8 mouse cellular contexts compared by ENCODE assay signal in the genomic region with DNA sequence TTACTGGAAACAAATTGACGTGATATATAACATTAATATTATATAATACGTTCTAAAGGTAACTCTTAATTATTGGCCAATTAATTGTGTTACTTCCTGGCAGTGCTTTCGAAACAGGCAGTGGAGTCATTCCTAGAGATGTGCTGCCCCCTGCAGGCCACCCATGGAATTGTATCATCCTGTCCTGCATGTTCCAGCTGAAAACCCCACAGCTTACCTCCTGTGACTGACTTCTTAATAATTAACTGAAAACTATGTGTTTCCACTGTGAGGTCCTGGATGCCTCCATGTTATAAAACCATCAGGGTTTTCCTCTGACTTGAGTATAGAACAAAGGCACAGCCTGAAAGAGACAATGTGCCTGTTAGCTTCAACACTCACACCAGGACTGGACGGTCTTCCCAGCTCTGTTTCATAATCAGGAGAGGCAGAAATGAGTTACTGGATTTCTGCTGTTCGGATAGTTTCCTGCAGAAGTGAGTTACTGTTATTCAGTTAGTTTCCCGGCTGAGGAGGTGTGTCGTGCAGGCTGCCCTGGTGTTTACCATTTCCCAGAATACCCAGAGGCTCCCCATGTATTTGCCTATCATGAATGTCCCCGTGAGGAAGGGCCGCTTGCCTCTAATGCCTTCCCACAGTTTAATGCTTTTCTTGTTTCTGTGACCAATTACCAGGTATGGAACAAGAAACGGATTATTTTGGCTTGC. TPM values are rescaled to one million over a fixed set of nuclear protein-coding genes. Genes with fewer than 3 reads are reported as not detected.
A peak's percentile ranks its signal among the peaks of the same experiment; 100 is the strongest.
DNase-seq lines count a peak whose midpoint lies in the region; ATAC-seq and TF ChIP-seq lines count a peak whose summit lies in the region.

No protein-coding gene starts in this region.

- H3K36me3 ChIP-seq in midbrain, embryonic 11.5 days (ENCODE audit: control insufficient read depth, insufficient read depth, low read length), result no peaks in the 10 kb centered on the region
- no peaks in the 10 kb centered on the region for H3K36me3 ChIP-seq in midbrain, embryonic 15.5 days (replicated peaks)
- H3K36me3 ChIP-seq in limb, embryonic 11.5 days (ENCODE audit: control insufficient read depth, insufficient read depth, low read length), result no peaks in the 10 kb centered on the region
- no peaks in the 10 kb centered on the region for H3K36me3 ChIP-seq in neural tube, embryonic 11.5 days (ENCODE audit: control insufficient read depth, insufficient read depth, low read length)
- H3K36me3 ChIP-seq in testis, adult 2 months (ENCODE audit: control insufficient read depth, insufficient read depth, low read length), result no peaks in the 10 kb centered on the region

- peaks cover 3% of the 10 kb centered on the region for H3K4me1 ChIP-seq in midbrain, embryonic 11.5 days (ENCODE audit: control insufficient read depth, insufficient read depth, low read length)
- H3K4me1 ChIP-seq in midbrain, embryonic 15.5 days, result no peaks in the 10 kb centered on the region
- H3K4me1 ChIP-seq in limb, embryonic 11.5 days (ENCODE audit: control insufficient read depth, insufficient read depth, low read length), result no peaks in the 10 kb centered on the region
- H3K4me1 ChIP-seq in neural tube, embryonic 11.5 days (ENCODE audit: control insufficient read depth, insufficient read depth, low read length), result no peaks in the 10 kb centered on the region
- peaks cover 12% of the 10 kb centered on the region for H3K4me1 ChIP-seq in testis, adult 2 months (ENCODE audit: control insufficient read depth, insufficient read depth, low read length)

- no peaks in the 10 kb centered on the region for H3K9me3 ChIP-seq in midbrain, embryonic 11.5 days (ENCODE audit: control insufficient read depth, low read length)
- no peaks in the 10 kb centered on the region for H3K9me3 ChIP-seq in midbrain, embryonic 15.5 days
- H3K9me3 ChIP-seq in limb, embryonic 11.5 days (ENCODE audit: control insufficient read depth, low read length), result no peaks in the 10 kb centered on the region
- H3K9me3 ChIP-seq in neural tube, embryonic 11.5 days (ENCODE audit: control insufficient read depth, low read length), result no peaks in the 10 kb centered on the region

- peak; percentile 93 for TF ChIP-seq CTCF in gastrocnemius, adult 2 months (IDR thresholded peaks at IDR 0.05)
- TF ChIP-seq CTCF in testis, adult 2 months (IDR thresholded peaks at IDR 0.05; ENCODE audit: control insufficient read depth, insufficient read depth, insufficient replicate concordance, low read depth, low read length), result peak; percentile 83; the same call in 1 of the 2 replicates

- peak; percentile 95 for DNase-seq in midbrain, embryonic 11.5 days (ENCODE audit: low spot score, missing footprints)
- DNase-seq in cerebellum, adult 9-10 months, result peak; percentile 83
- DNase-seq in gastrocnemius, adult 2 months, result peak; percentile 81
- peak; percentile 95 for DNase-seq in kidney, adult 9 months
- peak; percentile 89 for DNase-seq in limb, embryonic 11.5 days (ENCODE audit: low spot score)
- peak; percentile 72 for DNase-seq in neural tube, embryonic 11.5 days (ENCODE audit: low spot score)

- ATAC-seq in midbrain, embryonic 11.5 days (ENCODE audit: low FRiP score), result no peak
- no peak for ATAC-seq in midbrain, embryonic 15.5 days (replicated peaks)
- ATAC-seq in limb, embryonic 11.5 days (ENCODE audit: insufficient number of reproducible peaks, low FRiP score, low TSS enrichment, low read depth), result no peak
- ATAC-seq in neural tube, embryonic 11.5 days (ENCODE audit: insufficient read depth, low FRiP score, low TSS enrichment), result no peak

- H3K9ac ChIP-seq in midbrain, embryonic 11.5 days (ENCODE audit: low read length), result no peak overlapping the region
- no peak overlapping the region for H3K9ac ChIP-seq in midbrain, embryonic 15.5 days
- H3K9ac ChIP-seq in limb, embryonic 11.5 days (ENCODE audit: low read length), result no peak overlapping the region
- H3K9ac ChIP-seq in neural tube, embryonic 11.5 days (ENCODE audit: low read length), result no peak overlapping the region

- no peak overlapping the region for H3K27ac ChIP-seq in midbrain, embryonic 11.5 days (ENCODE audit: low read depth, low read length)
- H3K27ac ChIP-seq in midbrain, embryonic 15.5 days, result no peak overlapping the region
- no peak overlapping the region for H3K27ac ChIP-seq in gastrocnemius, adult 2 months
- no peak overlapping the region for H3K27ac ChIP-seq in limb, embryonic 11.5 days (replicated peaks; ENCODE audit: low read depth, low read length)
- no peak overlapping the region for H3K27ac ChIP-seq in neural tube, embryonic 11.5 days (ENCODE audit: low read depth, low read length)
- no peak overlapping the region for H3K27ac ChIP-seq in testis, adult 2 months (ENCODE audit: control insufficient read depth, insufficient read depth, low read depth, low read length)

- no peak overlapping the region for H3K4me2 ChIP-seq in midbrain, embryonic 11.5 days
- H3K4me2 ChIP-seq in midbrain, embryonic 15.5 days, result no peak overlapping the region
- no peak overlapping the region for H3K4me2 ChIP-seq in limb, embryonic 11.5 days (ENCODE audit: low read depth, severe bottlenecking)
- no peak overlapping the region for H3K4me2 ChIP-seq in neural tube, embryonic 11.5 days (ENCODE audit: low read depth)

- intact Hi-C loops in gastrocnemius, adult 2 months (cut with DNase I), result loop anchor here (2.0 to 10.0 kb wide), 3 partner anchors 42 to 568 kb away; no protein-coding TSS in a partner anchor

- H3K4me3 ChIP-seq in midbrain, embryonic 11.5 days (ENCODE audit: low read depth, low read length), result no peak overlapping the region
- H3K4me3 ChIP-seq in midbrain, embryonic 15.5 days, result no peak overlapping the region
- H3K4me3 ChIP-seq in gastrocnemius, adult 2 months, result no peak overlapping the region
- H3K4me3 ChIP-seq in limb, embryonic 11.5 days (ENCODE audit: low read depth, low read length), result no peak overlapping the region
- H3K4me3 ChIP-seq in neural tube, embryonic 11.5 days (ENCODE audit: low read depth, low read length), result no peak overlapping the region
- H3K4me3 ChIP-seq in testis, adult 2 months (ENCODE audit: control insufficient read depth, low read depth, low read length), result no peak overlapping the region

- TF ChIP-seq POLR2A in testis, adult 2 months (IDR thresholded peaks at IDR 0.05; ENCODE audit: control insufficient read depth, low read depth, low read length), result no peak

- H3K27me3 ChIP-seq in midbrain, embryonic 11.5 days (ENCODE audit: control insufficient read depth, insufficient read depth, low read length), result no peaks in the 10 kb centered on the region
- no peaks in the 10 kb centered on the region for H3K27me3 ChIP-seq in midbrain, embryonic 15.5 days (replicated peaks)
- H3K27me3 ChIP-seq in limb, embryonic 11.5 days (ENCODE audit: control insufficient read depth, insufficient read depth, low read length), result no peaks in the 10 kb centered on the region
- H3K27me3 ChIP-seq in neural tube, embryonic 11.5 days (ENCODE audit: control insufficient read depth, insufficient read depth, low read length), result no peaks in the 10 kb centered on the region
- no peaks in the 10 kb centered on the region for H3K27me3 ChIP-seq in testis, adult 2 months (ENCODE audit: control insufficient read depth, insufficient read depth, low read length)

- 34% methylated on average over 10 of the region's 10 CpGs for WGBS in midbrain, embryonic 11.5 days
- WGBS in midbrain, embryonic 15.5 days, result 28% methylated on average over 10 of the region's 10 CpGs
- 33% methylated on average over 10 of the region's 10 CpGs for WGBS in limb, embryonic 11.5 days
- WGBS in neural tube, embryonic 11.5 days, result 27% methylated on average over 10 of the region's 10 CpGs

RNA-seq across cellular contexts. Expression of a gene that starts 32.6 kb away (rescaled TPM):
- polyA plus RNA-seq in midbrain, embryonic 11.5 days (2014; fragmentation: Nextera tagmentation; extraction: Ambion mirVana), result 1.1 and 1.4 TPM in 2 replicates
- polyA plus RNA-seq in midbrain, embryonic 15.5 days (2015; fragmentation: Nextera tagmentation; extraction: Ambion mirVana), result 3.3 and 3.8 TPM in 2 replicates
- total RNA-seq in gastrocnemius, adult 2 months (2021), result under 1 TPM; 0.17 to 0.41 TPM
- 0.17 TPM in 1 of 2 replicates, not detected in the other for polyA plus RNA-seq in limb, embryonic 11.5 days (2014; fragmentation: Nextera tagmentation; extraction: Ambion mirVana)
- polyA plus RNA-seq in neural tube, embryonic 11.5 days (2014; fragmentation: Nextera tagmentation; extraction: Ambion mirVana), result 1.3 and 1.5 TPM in 2 replicates
- 6.9 and 7.6 TPM in 2 replicates for polyA plus RNA-seq in testis, adult 2 months (2012; rRNA removed)

RNA-seq across cellular contexts. Expression of a gene that starts 35.5 kb away (rescaled TPM):
- 4.9 and 5.3 TPM in 2 replicates for polyA plus RNA-seq in midbrain, embryonic 11.5 days (2014; fragmentation: Nextera tagmentation; extraction: Ambion mirVana)
- 5.9 and 6.6 TPM in 2 replicates for polyA plus RNA-seq in midbrain, embryonic 15.5 days (2015; fragmentation: Nextera tagmentation; extraction: Ambion mirVana)
- total RNA-seq in gastrocnemius, adult 2 months (2021), result not detected
- 0.12 and 0.38 TPM in 2 replicates for polyA plus RNA-seq in limb, embryonic 11.5 days (2014; fragmentation: Nextera tagmentation; extraction: Ambion mirVana)
- 2.4 and 2.6 TPM in 2 replicates for polyA plus RNA-seq in neural tube, embryonic 11.5 days (2014; fragmentation: Nextera tagmentation; extraction: Ambion mirVana)
- 0.05 TPM in 2 replicates for polyA plus RNA-seq in testis, adult 2 months (2012; rRNA removed)
